19 mouse cellular contexts compared by ENCODE assay signal in genomic region chr14:14789840-14790470, GRCm38 (mm10). TPM values are rescaled to one million over a fixed set of nuclear protein-coding genes. Genes with fewer than 3 reads are reported as not detected.
"Had no signal": no experiment of that assay in that cellular context is flagged by ENCODE, and none has a peak within 500 bp of the region (broad histone marks: within the 10 kb centered on the region; RNA-seq: fewer than 3 reads in every experiment).

No protein-coding gene starts in this region.

- ATAC-seq: lung, postnatal 0 days; midbrain, embryonic 16.5 days had no signal

- H3K4me1 ChIP-seq: lung, embryonic 15.5 days; megakaryocyte, embryonic 14.5 days; midbrain, embryonic 12.5 days; neural tube, embryonic 12.5 days; stomach, embryonic 15.5 days had no signal

- H3K4me3 ChIP-seq: lung, embryonic 15.5 days; megakaryocyte, embryonic 14.5 days; midbrain, embryonic 12.5 days; neural tube, embryonic 12.5 days; stomach, embryonic 15.5 days had no signal

- H3K9me3 ChIP-seq: lung, embryonic 15.5 days; megakaryocyte, embryonic 14.5 days; midbrain, embryonic 12.5 days; neural tube, embryonic 12.5 days; stomach, embryonic 15.5 days had no signal

- H3K9ac ChIP-seq: lung, embryonic 15.5 days; midbrain, embryonic 12.5 days; neural tube, embryonic 12.5 days; stomach, embryonic 15.5 days had no signal

- DNase-seq: lung, adult 2 months; lung, postnatal 14 days; lung, postnatal 36 days; midbrain, embryonic 14.5 days; right cerebral cortex, postnatal 14 days; thymus, adult 2 months; thymus, postnatal 25 days; thymus, postnatal 4 days had no signal

- H3K27me3 ChIP-seq: lung, embryonic 15.5 days; megakaryocyte, embryonic 14.5 days; midbrain, embryonic 12.5 days; neural tube, embryonic 12.5 days; stomach, embryonic 15.5 days had no signal

- H3K4me2 ChIP-seq: lung, embryonic 15.5 days; midbrain, embryonic 12.5 days; neural tube, embryonic 12.5 days; stomach, embryonic 15.5 days had no signal

- H3K27ac ChIP-seq: lung, embryonic 15.5 days; macrophage; midbrain, embryonic 12.5 days; neural tube, embryonic 12.5 days; stomach, embryonic 15.5 days; stomach, postnatal 0 days had no signal

RNA-seq across cellular contexts. Expression of gene Nek10, which starts 13.3 kb away (rescaled TPM):
- total RNA-seq: megakaryocyte progenitor cell, adult 5-6 weeks had no signal
- polyA plus RNA-seq: liver, embryonic 16.5 days; neural tube, embryonic 12.5 days had no signal
